Mouse (Mus musculus) brain, embryonic 14.5 days (tissue): ENCODE data around the gene Nedd9.

Experiments used
- CTCF ChIP-seq: fragments of 200-500 bp; IDR thresholded peaks from 2 replicates; pipeline ENCODE4 v1.5.1; 2012; ENCODE audit warnings: inconsistent platforms, mild to moderate bottlenecking, moderate library complexity, borderline replicate concordance; ENCODE audit not compliant: insufficient read depth, insufficient read length; ENCODE audit errors: extremely low read depth
- POLR2A ChIP-seq: fragments of 200-500 bp; IDR thresholded peaks from 2 replicates; pipeline ENCODE4 v1.6.1; 2012; ENCODE audit warnings: mild to moderate bottlenecking, inconsistent platforms, borderline replicate concordance; ENCODE audit not compliant: poor library complexity, insufficient read depth, insufficient read length, severe bottlenecking; ENCODE audit errors: extremely low read depth

GRCm38 (mm10) chr13:41331671-41332340, 155.4 kb downstream of the Nedd9 start:
- TF ChIP-seq CTCF (no peak), POLR2A (no peak)
